Mouse (Mus musculus) thymus, postnatal 10 days (tissue): ENCODE results near the gene Farp1.
A peak's percentile ranks its signal among the peaks of the same experiment; 100 is the strongest.
"Not testable (repeated sequence)": the region's sequence is repeated elsewhere in the genome, so short reads cannot be mapped to it uniquely, and the experiment has no call there.

Source experiments
- DNase-seq, 2 experiments: peaks; one replicate each; pipeline ENCODE4 v3.0.0; 2021; ENCODE audit warnings: low spot score in 2 of 2

Farp1 gene

DNA sequence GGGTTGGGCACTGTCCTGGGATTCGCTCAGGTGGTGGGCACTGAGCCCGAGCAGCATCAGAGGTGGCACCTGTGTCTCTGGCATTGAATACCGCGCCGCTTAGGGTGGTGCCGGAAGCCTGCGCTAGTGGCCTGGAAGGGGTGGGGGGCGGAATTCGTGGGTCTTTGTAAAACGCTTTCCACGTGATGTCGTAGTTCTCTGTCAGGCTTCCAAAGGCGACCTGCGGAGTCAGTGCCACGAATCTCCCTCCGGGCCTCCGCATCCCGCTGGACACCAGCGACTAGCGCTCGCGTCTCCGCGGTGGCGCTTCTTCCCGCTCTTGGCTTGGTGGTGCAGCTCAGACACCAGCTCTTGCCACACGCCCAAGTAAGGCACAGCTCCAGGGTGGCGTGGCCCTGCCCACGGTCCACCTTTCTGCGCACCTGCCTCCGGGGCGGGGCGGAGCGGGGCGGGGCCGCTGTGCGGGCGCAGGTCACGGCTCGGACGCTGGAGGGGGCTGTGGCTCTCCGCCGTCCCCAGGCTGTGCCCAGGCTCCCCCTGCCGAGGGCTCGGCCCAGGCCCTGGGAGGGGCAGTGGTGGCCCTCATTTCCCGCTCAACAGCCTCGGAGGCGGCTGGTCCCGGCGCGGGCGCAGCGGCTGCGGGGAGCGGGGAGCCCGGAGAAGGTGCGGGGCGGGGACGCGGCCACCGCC, at the start of gene Farp1:
TSS of gene Farp1 (plus strand) at position 228 of the 690 bp plus-strand sequence.
- peak; percentile 15 to 37 for DNase-seq

DNA sequence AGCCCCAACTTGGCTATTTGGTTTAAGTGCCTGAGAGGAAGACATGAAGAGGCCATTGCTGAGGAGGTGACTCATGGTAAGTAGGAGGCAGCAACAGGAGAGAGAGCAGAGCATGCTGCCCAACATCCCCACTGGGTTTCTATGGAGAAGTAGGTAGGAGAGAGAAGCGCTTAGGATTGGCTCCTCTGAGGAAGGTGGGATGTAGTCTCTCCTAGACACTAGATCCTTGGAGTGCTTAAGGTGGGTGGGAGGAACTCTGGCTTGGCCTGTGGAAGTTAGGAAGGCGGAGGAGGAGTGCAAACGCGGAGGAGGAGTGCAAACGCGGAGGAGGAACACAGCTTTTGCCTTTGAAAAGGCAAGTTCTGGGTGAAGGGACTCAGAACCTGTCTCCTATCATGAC, 45.9 kb upstream of the Farp1 start:
- no peak for DNase-seq

DNA sequence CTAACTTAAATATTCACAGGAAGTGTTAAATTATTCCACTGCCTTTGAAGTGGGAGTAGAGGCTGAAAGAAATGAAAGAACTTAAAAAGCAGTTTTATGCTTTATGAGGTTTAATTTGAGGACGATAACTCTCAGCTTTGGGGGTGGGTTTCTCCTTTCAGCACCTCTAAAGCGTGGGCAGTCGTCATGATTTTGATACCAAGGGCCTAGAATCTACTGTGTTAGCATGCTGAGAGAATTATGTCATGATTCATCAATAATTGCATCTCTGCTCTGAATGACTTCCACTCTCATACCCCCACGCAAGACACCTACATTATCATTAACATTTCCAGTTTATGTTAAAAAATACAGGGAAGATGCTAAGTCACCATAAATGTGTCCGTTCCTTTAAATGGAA, 37.3 kb upstream of the Farp1 start:
- no peak for DNase-seq

DNA sequence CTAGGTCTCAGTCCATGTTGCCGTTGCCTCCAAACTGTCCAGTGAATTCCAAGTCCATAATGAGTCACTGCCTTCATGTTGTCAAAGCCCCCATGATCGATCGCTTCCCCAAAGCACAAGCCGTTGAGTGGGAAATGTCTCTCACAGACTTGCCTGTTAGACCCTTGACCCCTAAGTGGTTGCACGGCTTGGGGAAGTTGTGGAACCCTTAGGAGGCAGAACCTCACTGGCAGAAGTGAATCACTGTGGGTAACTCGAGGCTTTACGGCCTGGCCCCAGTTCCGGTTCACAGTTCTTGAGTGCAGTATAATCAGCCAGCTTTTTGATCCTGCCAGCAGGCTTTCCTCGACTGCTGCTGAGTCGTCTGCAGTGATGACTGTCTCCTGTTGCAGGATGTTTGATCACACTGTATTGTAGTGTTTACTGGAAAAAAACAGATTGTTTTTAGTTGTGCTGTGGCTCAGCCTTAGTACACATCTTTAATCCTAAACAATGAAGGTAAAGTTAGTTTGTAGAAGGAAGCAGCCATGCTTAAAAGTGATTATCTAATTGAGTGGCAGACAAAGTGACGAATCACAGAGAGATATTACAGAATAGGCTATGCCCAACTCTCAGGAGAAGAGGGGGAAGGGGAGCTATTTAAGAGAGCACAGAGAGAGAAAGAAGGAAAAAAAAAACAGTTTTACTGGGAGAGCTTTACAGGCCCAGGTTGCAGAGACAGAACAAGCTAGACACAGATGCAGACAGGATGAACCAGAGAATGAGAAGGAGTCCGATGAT, 34.2 kb upstream of the Farp1 start:
- no peak for DNase-seq

DNA sequence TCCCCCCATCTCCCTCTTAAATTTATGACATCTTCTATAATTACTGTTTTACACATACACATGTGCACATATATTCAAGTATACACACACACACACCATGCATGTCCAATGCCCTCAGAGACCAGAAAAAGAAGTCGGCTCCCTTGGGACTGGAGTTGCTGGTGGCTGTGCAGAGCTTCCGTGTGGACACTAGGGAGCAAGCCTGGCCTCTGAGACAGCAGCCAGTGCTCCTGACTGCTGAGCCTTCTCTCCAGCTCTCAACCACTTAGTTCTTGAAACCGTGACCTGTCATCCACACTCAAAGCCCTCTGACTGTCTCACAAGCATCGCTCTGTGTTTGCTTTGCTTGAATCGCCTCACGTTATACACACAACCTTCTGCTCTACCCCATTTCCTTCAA, 29.4 kb upstream of the Farp1 start:
- DNase-seq, result no peak

DNA sequence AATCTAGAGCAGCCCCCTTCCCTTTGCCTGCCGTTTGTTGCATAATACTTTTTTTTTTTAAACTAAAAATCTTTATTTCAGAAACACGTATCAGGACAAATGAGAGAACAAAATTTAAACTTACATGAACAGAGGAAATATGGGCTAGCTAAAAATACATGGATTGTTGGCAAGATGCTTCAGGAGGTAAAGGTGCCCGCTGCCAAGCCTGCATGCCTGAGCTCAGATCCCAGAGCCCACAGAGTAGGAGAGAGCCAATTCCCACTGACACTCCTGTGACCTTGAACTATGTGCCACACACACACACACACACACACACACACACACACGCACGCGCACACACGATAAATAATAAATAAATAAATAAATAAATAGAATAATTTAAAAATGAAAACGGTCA, 29.0 kb upstream of the Farp1 start:
- no peak for DNase-seq

DNA sequence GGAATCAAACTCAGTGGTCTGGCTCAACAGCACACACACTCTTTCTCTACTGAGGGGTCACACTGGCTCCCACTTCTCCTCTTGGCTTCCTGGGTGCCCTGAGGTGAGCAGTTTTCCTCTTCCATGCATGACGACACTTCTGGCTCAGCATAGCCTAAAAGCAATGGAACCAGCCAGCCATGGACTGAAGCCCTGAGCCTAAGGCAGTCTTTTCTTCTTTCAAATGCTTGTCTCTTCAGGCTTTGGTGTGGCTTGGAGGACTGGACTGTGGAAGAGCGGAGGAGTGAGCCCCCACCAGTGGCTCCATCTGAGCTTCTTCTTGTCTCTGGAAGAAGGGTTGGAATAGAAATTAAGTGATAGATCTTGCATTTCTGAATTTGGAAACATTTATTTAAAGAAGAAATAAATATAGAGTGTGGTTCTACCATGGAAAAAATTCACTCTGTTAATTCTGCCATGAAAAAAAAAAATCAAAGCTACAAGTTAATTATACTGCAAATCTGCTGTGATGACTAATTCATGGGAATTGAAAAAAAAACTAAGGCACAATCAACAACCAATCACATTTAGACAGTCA, 19.8 kb upstream of the Farp1 start:
- DNase-seq, result no peak

DNA sequence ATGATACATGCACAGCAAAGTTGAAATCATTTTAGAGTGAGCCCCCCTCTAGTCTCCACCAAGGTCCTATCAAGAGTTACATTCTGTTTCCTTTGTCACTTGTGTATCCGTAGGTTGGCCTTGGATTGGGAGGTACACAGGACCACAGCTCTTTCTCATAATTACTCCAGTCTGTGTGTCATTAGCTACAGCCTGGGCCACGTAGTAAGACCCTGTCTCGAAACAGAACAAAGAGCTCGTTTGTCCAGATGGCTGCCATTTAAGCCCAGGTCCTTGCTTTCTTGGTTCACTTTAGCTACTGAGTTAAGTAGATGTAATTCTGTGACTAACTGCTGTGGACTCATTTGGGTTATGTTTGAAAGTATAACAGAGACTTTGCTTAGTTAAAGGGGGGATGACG, 12.6 kb upstream of the Farp1 start:
- no peak for DNase-seq

DNA sequence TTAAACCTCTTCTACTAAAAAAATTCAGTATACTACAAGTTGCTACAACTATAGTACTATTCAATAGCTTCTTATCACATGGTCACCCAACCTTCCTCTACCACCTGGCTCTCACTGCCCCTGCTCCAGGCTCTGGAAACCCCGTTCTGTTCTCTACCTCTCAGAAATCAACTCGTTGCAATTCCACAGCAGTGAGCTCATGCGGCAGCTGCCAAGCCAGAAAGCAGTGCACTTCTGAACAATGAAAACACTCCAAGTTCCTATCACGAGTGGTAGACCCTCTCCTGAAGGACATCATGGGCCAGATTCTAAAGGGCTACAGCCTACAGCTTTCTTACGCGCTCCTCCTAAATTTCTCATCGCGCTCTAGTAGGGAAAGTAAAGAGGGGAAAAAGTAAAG, 9.6 kb upstream of the Farp1 start:
- no peak for DNase-seq

DNA sequence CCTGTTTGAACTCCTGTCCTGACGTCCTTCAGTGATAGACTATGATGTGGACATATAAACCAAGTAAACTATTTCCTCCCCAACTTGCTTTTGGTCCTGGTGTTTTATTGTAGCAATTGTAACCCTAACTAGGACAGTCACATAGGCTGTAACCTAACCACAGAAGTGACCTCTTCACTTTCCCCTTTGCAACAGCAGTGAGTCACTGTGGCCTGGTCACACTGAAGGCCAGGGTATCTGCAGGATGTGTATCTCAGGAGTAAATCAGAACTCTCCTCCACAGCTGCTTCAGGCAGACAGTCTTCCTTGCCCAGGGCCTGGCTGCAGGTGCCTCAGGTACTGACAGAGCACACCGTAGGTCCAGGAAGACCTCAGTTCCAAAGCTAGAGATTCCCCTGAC, 3.6 kb upstream of the Farp1 start:
- no peak for DNase-seq

DNA sequence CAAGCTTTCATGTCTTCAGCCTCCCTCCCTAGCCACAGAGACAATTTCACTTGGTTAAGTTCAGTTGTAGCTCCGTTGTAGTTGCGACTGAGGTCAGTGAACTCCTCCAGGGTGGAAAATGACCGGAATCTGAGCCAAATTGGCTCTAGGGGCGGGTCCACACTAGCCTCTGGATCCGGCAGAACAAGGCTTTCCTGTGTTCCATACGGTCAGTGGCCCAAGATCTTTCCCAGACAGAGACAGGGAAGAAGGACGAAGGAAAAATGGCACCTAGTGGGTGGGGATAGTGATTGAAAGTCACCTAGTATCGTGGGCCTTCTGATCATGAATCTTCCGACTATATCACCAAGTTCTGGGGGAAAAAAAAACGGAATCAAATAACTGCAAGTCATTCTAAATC, 475 bp upstream of the Farp1 start:
- no peak for DNase-seq

DNA sequence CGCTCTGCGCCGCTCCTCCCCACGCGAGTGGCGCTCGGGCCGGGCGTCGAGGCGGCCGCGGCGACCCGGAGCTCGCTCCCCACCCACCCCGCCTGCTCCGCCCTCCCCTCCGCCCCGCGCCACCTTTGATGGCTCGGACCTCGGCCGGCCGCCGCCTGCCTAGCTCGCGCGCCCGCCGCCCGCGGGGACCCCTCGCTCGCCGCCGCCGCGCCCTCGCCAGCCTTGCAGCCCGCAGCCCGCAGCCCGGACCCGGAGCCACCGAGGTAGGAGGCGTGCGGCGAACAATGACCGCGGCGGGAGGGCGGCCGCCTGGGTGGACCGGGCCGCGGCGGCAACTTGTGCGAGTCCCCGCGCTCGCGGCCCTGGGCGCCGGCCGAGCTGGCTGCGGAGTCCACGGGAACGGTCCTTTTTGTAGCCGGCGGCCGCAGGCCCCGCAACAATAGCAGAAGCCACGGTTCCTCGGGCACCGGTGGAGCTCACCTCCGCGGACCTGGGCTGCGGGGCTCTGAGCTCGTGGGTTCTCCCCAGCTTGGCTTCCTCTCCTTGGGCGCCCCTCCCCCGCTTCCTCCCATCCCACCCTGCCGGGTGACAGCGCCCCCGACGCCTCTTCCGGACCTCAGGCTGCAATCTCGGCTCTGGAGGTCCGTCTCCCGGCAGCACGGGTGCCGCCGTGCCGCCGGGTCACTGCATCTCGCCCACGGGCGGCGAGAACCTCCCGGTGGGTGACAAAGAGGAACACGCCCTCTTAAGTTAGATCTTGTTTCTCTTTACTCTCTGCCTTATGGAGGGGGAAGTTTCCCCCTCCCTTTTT, 868 bp downstream of the Farp1 start:
- DNase-seq, result peak; percentile 33 to 59

DNA sequence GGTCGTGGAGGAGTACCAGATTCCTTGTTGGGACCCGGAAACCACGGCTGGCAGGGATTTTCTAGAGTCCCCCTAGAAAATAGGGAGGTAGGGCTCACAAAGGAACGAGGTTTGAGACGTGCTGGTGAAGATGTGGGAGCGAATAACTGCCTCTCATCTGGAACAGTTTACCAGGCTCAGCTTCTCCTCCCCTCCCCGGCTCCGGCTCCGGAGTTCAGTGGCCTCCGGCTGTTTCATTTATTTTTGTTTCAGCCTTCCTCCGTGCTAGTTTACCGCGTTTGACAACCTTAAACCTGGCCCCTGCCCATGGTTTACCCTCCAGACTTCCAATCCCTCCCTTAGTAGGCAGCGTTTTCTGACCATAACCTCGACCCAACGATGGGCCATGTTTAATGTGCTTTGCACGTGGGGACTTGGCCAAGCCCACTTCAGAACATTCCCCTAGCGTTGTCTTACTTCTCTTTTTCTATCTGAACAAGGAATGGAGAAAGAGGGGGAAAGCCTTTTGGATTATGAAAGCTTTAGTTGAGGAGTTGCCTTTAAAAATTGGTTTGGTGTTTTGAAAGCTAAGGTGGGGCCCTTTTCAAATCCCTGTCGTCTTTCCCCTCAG, 1.7 kb downstream of the Farp1 start:
- DNase-seq, result no peak

DNA sequence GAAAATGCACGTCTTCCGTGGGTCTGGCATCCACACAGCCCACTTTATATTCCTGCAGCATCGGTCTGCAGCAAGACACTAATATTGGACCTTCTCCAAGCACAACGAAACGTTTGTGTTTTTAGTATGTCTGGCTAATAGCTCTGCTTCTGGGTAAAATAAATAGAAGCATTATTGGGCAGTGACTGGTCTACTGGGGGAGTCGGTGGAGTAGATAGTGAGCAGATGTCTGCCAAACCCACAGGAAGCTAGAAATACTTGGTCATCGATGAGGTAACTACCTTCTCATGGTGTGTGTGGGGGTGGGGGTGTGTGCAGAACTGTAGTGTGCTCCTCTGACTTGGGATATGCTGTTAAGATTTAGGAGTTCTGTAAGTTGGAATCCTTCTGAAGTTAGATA, 2.3 kb downstream of the Farp1 start:
- no peak for DNase-seq

DNA sequence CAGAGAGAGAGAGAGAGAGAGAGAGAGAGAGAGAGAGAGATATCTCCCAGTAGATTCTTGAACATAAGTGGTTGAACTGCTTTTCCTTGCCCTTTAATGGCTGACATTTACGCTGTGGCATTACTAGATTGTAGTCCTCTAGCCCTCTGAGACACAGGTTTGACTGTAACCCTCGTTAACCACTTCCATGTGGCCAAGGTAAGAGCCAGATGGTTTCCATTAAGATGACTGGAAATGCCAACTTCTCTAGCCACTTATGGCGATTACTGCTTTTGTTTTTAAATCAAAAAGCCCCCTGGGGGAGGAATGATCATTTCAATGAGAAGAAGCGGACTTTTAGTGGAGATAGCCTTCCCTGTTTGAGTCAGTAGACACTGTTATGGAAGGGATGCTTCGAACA, 3.7 kb downstream of the Farp1 start:
- no peak for DNase-seq

DNA sequence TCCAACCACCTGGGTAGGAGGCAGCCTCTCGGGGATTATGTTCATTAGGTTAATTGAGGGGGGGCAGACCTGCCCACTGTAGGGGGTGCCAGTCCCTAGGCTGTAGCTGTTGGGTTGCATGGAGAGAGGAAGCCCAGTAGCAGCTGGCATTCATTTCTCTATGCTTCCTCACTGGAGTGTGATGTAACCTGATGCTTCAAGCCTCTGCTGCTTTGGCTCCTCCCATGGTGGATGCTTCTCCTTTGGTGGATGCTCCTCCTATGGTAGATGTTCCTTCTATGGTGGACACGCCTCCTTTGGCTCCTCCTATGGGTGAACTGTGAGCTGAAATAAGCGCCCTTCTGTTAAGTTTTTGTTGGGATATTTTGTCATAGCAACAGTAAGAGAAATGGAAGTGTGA, 9.1 kb downstream of the Farp1 start:
- DNase-seq, result no peak

DNA sequence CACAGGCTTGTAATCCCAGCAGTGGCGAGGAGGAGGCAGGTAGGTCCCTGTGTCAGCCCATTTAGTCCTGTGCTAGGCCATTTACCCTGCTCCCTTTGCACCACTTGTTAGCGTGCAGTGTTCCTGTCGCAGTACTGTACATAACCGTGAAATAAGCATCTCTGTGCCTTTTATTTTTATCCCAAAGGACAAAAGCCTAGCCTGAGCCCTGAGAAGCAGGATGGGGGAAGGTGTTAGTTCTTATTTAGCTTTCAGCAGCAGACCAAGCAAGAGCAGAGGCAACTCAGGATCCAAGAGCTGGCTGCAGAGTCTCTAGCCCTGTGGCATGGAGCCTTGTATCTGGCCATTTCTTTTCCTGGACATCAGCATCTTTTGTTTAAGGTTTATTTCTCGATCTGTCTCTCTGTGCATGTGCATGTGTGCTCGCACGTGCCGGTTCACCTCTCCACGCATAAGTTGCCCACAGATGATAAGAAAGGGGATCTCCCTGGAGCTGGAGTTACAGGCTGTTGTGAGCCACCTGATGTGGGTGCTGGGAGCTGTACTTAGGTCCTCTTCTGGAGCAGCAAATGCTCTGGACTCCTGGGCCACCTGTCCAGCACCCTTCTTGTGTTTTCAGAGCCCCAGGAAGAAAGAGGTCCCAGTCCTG, 11.4 kb downstream of the Farp1 start:
- DNase-seq, result no peak

DNA sequence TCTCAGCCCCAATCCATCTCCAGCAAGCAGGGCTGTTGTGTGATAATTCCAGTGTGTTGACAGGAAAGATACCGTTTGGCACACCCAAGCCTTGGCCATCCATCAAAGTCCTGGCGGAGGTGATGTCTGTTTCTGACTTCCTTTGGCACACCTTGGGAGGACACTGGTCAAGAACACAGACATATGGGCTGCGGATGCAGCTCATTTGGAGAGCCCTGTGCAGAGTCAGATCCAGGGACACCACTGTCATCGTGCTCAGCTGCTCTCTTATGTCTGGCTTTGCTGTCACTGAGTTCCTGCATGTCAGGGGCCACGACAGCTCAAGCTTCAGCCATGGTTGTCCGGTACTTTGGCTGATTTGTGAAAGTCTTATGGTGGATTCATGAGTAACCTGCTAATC, 12.8 kb downstream of the Farp1 start:
- no peak for DNase-seq

DNA sequence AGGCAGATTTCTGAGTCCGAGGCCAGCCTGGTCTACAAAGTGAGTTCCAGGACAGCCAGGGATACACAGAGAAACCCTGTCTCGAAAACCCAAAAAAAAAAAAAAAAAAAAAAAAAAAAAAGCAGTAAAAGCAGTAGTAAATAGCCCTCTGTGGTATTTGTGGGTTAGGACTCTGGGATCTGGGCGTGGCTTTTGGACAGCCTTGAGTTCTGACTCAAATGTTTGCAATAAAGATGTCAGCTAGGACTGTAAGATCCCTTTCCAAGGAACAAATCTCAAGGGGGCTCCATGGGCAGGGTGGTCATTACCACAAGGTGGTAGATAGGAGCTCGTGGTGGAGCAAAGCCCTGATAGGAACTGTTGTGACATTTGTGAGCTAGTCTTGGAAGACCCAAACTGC, 16.0 kb downstream of the Farp1 start:
- not testable (repeated sequence) for DNase-seq

DNA sequence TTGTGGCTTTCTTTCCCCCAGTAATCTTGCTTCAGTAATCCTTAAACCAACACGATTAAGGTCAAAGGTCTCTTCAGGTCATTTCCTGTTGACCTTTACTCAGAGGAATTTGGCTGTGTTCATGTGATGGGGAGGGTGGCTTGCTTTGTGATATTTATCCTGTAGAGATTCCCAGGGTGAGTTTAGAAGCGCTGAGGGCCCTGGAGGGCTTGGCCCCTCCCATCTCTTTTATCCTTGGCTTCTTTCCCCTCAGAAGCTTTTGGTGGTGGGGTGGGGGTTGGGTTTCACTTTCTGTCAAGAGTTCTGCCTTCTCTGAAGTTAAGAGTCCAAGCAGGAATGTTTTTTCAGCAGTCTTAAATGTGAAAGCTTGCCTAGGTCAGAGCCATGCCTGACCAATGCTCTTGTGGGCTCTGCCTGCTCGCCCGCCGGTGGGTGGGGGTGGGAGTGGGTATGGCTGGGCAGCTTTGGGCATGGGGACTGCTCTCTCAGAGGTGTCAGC, 18.1 kb downstream of the Farp1 start:
- no peak for DNase-seq

DNA sequence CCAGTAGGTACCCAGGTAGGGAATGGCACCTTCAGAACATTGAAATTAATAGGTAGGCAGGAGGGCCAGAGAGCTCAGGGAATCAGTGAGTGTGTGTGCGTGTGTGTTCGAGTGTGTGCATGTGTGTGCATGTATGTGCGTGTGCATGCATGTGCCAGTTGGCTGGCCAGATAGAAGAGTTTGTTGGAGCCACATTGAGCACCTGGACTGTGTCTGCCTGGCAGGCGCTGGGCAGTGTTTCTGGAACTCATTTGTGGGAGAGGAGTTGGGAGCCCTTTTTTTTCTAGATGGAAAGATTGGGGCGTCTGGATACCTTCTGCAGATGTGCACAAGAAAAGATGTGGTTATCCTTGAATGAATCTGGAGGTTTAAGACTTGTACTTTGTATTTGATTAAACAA, 19.1 kb downstream of the Farp1 start:
- no peak for DNase-seq
